In the genomic region with DNA sequence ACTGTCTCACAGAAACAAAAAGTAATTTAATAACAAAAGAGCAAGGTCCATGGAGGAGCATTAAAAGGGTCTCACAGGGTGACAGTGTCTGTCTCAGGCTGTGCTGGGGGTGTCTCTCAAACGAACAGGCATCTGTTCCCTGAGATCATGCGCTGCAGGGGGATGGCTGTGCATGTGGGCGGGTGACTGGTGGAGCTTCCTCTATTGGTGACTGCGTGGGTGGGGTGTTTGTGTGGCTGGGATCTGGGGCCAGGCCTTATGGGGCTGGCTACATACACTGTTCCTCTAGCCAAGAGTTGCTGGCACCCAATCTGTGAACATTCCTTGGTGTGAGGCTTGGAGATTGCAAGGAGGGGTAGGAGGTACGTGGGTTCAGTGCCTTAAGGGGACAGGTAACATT, we compare ENCODE assay signal across 11 mouse cellular contexts. TPM values are rescaled to one million over a fixed set of nuclear protein-coding genes. Genes with fewer than 3 reads are reported as not detected.
DNase-seq lines count a peak whose midpoint lies in the region; ATAC-seq lines count a peak whose summit lies in the region.
"Had no signal": no experiment of that assay in that cellular context is flagged by ENCODE, and none has a peak within 500 bp of the region (broad histone marks: within the 10 kb centered on the region; RNA-seq: fewer than 3 reads in every experiment).

No protein-coding gene starts in this region.

- DNase-seq in forebrain, embryonic 11.5 days (ENCODE audit: low spot score) = no peak
- DNase-seq in cerebellum, adult 8-10 months = peak; percentile 90
- DNase-seq in layer of hippocampus, adult 11-12 months (ENCODE audit: low spot score) = peak; percentile 91
- peak; percentile 85 to 94 for DNase-seq in left cerebral cortex, postnatal 36 days (ENCODE audit: low spot score in 2 of 2)
- DNase-seq in Muller cell, postnatal 12 days (ENCODE audit: inconsistent ontology term) = no peak
- DNase-seq in yolk sac, embryonic 10.5 days (ENCODE audit: low spot score) = no peak
- no peak for DNase-seq in heart, embryonic 10.5 days (ENCODE audit: low spot score)
- DNase-seq: liver, embryonic 13.5 days had no signal

- WGBS in forebrain, embryonic 13.5 days = 56% methylated on average over 5 of the region's 5 CpGs
- 62% methylated on average over 5 of the region's 5 CpGs for WGBS in forebrain, embryonic 11.5 days
- 59% methylated on average over 5 of the region's 5 CpGs for WGBS in heart, embryonic 10.5 days

- intact Hi-C loops in left cerebral cortex, postnatal 36 days (cut with DNase I) = loop anchor here (5.0 kb wide), 1 partner anchor 47 kb away; no protein-coding TSS in a partner anchor

- H3K4me3 ChIP-seq in forebrain, embryonic 13.5 days = no peak overlapping the region
- no peak overlapping the region for H3K4me3 ChIP-seq in forebrain, embryonic 11.5 days (ENCODE audit: low read depth, low read length)
- no peak overlapping the region for H3K4me3 ChIP-seq in heart, embryonic 10.5 days
- H3K4me3 ChIP-seq: liver, embryonic 13.5 days; midbrain, embryonic 10.5 days; neural tube, embryonic 13.5 days had no signal

- peak; percentile 57; the same call in 1 of the 2 replicates for ATAC-seq in forebrain, embryonic 13.5 days
- no peak for ATAC-seq in forebrain, embryonic 11.5 days (replicated peaks; ENCODE audit: low FRiP score)

- H3K4me1 ChIP-seq in forebrain, embryonic 13.5 days = peaks cover 24% of the 10 kb centered on the region
- H3K4me1 ChIP-seq in forebrain, embryonic 11.5 days (replicated peaks; ENCODE audit: control insufficient read depth, insufficient read depth, low read length) = peaks cover 1% of the 10 kb centered on the region; the same call in 1 of the 2 replicates
- no peaks in the 10 kb centered on the region for H3K4me1 ChIP-seq in heart, embryonic 10.5 days
- H3K4me1 ChIP-seq: liver, embryonic 13.5 days; midbrain, embryonic 10.5 days had no signal

- no peaks in the 10 kb centered on the region for H3K9me3 ChIP-seq in forebrain, embryonic 13.5 days (replicated peaks)
- H3K9me3 ChIP-seq in forebrain, embryonic 11.5 days (ENCODE audit: control insufficient read depth, low read length) = no peaks in the 10 kb centered on the region
- H3K9me3 ChIP-seq in heart, embryonic 10.5 days = no peaks in the 10 kb centered on the region
- H3K9me3 ChIP-seq: liver, embryonic 13.5 days; midbrain, embryonic 10.5 days; neural tube, embryonic 13.5 days had no signal

- peaks cover 7% of the 10 kb centered on the region for H3K36me3 ChIP-seq in forebrain, embryonic 13.5 days (ENCODE audit: poor library complexity, severe bottlenecking)
- no peaks in the 10 kb centered on the region for H3K36me3 ChIP-seq in forebrain, embryonic 11.5 days (ENCODE audit: control insufficient read depth, insufficient read depth, low read length)
- H3K36me3 ChIP-seq in heart, embryonic 10.5 days = 0 out of 2 replicates have a peak, but pooled peaks cover 2% of the 10 kb centered on the region
- H3K36me3 ChIP-seq: liver, embryonic 13.5 days had no signal

- H3K9ac ChIP-seq in forebrain, embryonic 13.5 days = no peak overlapping the region
- H3K9ac ChIP-seq in forebrain, embryonic 11.5 days (ENCODE audit: low read length) = no peak overlapping the region
- H3K9ac ChIP-seq: liver, embryonic 13.5 days; neural tube, embryonic 13.5 days had no signal

- H3K27ac ChIP-seq in forebrain, embryonic 13.5 days = peak overlapping the region; percentile 3; the same call in 1 of the 2 replicates
- no peak overlapping the region for H3K27ac ChIP-seq in forebrain, embryonic 11.5 days (ENCODE audit: low read depth, low read length)
- no peak overlapping the region for H3K27ac ChIP-seq in heart, embryonic 10.5 days
- H3K27ac ChIP-seq: liver, embryonic 13.5 days; midbrain, embryonic 10.5 days; neural tube, embryonic 13.5 days had no signal

- no peak overlapping the region for H3K4me2 ChIP-seq in forebrain, embryonic 13.5 days
- no peak overlapping the region for H3K4me2 ChIP-seq in forebrain, embryonic 11.5 days (ENCODE audit: low read depth, low read length, severe bottlenecking)
- H3K4me2 ChIP-seq: liver, embryonic 13.5 days; neural tube, embryonic 13.5 days had no signal

- no peaks in the 10 kb centered on the region for H3K27me3 ChIP-seq in forebrain, embryonic 13.5 days
- 0 out of 2 replicates have a peak, but pooled peaks cover 2% of the 10 kb centered on the region for H3K27me3 ChIP-seq in forebrain, embryonic 11.5 days (ENCODE audit: control insufficient read depth, insufficient read depth, low read length)
- H3K27me3 ChIP-seq in heart, embryonic 10.5 days (ENCODE audit: insufficient read depth, poor library complexity, severe bottlenecking) = peaks cover 38% of the 10 kb centered on the region
- H3K27me3 ChIP-seq: neural tube, embryonic 13.5 days had no signal

RNA-seq across cellular contexts. Expression of gene Slc8a2, which starts 19.6 kb away (rescaled TPM):
- 0.67 and 0.68 TPM in 2 replicates for polyA plus RNA-seq in forebrain, embryonic 13.5 days (2015; fragmentation: Nextera tagmentation; extraction: Ambion mirVana)
- 0.36 and 0.88 TPM in 2 replicates for polyA plus RNA-seq in forebrain, embryonic 11.5 days (2014; fragmentation: Nextera tagmentation; extraction: Ambion mirVana)
- total RNA-seq in left cerebral cortex, postnatal 36 days (2021) = 100 to 1,000 TPM; 242 to 273 TPM
- 0.24 and 0.28 TPM in 2 replicates for polyA plus RNA-seq in heart, embryonic 10.5 days (2016; fragmentation: Nextera tagmentation; extraction: Ambion mirVana)
- polyA plus RNA-seq: liver, embryonic 13.5 days had no signal

RNA-seq across cellular contexts. Expression of gene Meis3, which starts 25.6 kb away (rescaled TPM):
- polyA plus RNA-seq in forebrain, embryonic 13.5 days (2015; fragmentation: Nextera tagmentation; extraction: Ambion mirVana) = 96.9 and 104 TPM in 2 replicates
- polyA plus RNA-seq in forebrain, embryonic 11.5 days (2014; fragmentation: Nextera tagmentation; extraction: Ambion mirVana) = 77.8 and 79.7 TPM in 2 replicates
- 10 to 100 TPM; 37.3 to 40.9 TPM for total RNA-seq in left cerebral cortex, postnatal 36 days (2021)
- polyA plus RNA-seq in heart, embryonic 10.5 days (2016; fragmentation: Nextera tagmentation; extraction: Ambion mirVana) = 22.5 and 41.8 TPM in 2 replicates

RNA-seq across cellular contexts. Expression of gene Kptn, which starts 29.5 kb away (rescaled TPM):
- polyA plus RNA-seq in forebrain, embryonic 13.5 days (2015; fragmentation: Nextera tagmentation; extraction: Ambion mirVana) = 37.2 and 38.4 TPM in 2 replicates
- 19.7 and 22.5 TPM in 2 replicates for polyA plus RNA-seq in forebrain, embryonic 11.5 days (2014; fragmentation: Nextera tagmentation; extraction: Ambion mirVana)
- 10 to 100 TPM; 40.9 to 44.9 TPM for total RNA-seq in left cerebral cortex, postnatal 36 days (2021)
- 31.6 and 34.9 TPM in 2 replicates for polyA plus RNA-seq in heart, embryonic 10.5 days (2016; fragmentation: Nextera tagmentation; extraction: Ambion mirVana)

RNA-seq across cellular contexts. Expression of gene Napa, which starts 51.0 kb away (rescaled TPM):
- polyA plus RNA-seq in forebrain, embryonic 13.5 days (2015; fragmentation: Nextera tagmentation; extraction: Ambion mirVana) = 166 and 186 TPM in 2 replicates
- 156 and 167 TPM in 2 replicates for polyA plus RNA-seq in forebrain, embryonic 11.5 days (2014; fragmentation: Nextera tagmentation; extraction: Ambion mirVana)
- 100 to 1,000 TPM; 269 to 307 TPM for total RNA-seq in left cerebral cortex, postnatal 36 days (2021)
- 182 and 196 TPM in 2 replicates for polyA plus RNA-seq in heart, embryonic 10.5 days (2016; fragmentation: Nextera tagmentation; extraction: Ambion mirVana)

Comparison
In these comparisons a context has a peak if more than half of its experiments do, and no peak if none do; other contexts are left out.
1. DNase-seq: peak in cerebellum, adult 8-10 months (single experiment), layer of hippocampus, adult 11-12 months (single experiment) and left cerebral cortex, postnatal 36 days (2 of 2); none in forebrain, embryonic 11.5 days (single experiment), Muller cell, postnatal 12 days (single experiment), yolk sac, embryonic 10.5 days (single experiment) and heart, embryonic 10.5 days (single experiment).